Mouse (Mus musculus) layer of hippocampus, adult 18-20 months (tissue): ENCODE data around the gene Lrp1. TPM values are rescaled to one million over a fixed set of nuclear protein-coding genes. Genes with fewer than 3 reads are reported as not detected.

Experiments
- DNase-seq, 2 experiments: peaks; one replicate each; pipeline ENCODE4 v3.0.0; 2022; ENCODE audit warnings: low spot score in 2 of 2
- total RNA-seq, 2 experiments: library from RNA; stranded (reverse); gene quantifications; 2 replicates each; pipeline ENCODE4 v1.2.3; 2021

The Lrp1 gene
- total RNA-seq, 2 experiments from 2014 or later = 284 to 294 TPM

DNA sequence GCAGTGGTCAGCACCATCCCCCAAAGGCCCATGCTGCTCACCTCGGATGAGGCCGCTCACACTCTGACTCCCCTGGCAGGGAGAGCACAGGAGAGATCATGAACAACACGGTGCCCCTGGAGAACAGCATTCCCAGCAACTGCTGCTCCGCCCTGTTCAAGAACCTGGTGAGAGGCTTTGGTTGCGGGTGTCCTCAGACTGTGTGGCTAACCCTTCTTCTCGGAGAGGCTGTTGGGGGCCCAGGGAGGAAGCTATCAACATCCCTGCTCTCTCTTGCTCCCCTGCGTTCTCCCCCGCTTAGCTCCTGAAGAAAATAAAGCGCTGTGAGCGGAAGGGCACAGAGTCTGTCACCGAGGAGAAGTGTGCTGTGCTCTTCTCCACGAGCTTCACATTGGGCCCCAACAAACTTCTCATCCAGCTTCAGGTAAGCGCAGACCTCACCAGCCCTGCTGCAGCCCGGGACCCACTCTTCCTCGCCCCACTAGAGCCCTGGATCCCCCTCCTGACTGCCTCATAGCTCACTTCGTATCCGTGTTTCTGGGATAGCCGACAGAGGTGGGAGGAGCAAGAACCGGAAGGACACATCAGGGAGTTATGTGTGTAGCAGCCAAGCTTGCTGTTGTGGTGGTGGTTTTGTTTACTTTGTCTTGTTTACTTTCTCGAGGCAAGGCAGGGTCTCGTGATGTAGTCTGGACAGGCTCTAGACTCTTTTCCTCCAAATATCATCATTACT, 32.1 kb upstream of the Lrp1 start:
- no peak for DNase-seq

DNA sequence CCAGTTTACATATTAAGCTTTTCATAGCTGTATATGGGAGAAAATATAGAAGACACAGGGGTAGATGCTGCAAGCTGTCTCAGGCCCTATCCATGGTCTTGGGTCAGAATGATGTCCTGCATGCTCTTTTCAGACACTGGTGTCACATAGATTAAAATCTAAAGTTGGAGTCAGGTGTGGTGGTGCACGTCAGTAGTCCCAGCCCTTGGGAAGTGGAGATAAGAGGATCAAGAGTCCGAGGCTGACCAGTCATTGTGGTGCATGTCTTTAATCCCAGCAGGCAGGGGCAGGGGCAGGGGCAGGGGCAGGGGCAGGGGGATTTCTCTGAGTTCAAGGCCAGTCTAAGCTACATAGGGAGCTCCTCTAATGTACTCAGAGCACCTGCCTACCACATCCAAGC, 24.8 kb upstream of the Lrp1 start:
- DNase-seq = no peak

DNA sequence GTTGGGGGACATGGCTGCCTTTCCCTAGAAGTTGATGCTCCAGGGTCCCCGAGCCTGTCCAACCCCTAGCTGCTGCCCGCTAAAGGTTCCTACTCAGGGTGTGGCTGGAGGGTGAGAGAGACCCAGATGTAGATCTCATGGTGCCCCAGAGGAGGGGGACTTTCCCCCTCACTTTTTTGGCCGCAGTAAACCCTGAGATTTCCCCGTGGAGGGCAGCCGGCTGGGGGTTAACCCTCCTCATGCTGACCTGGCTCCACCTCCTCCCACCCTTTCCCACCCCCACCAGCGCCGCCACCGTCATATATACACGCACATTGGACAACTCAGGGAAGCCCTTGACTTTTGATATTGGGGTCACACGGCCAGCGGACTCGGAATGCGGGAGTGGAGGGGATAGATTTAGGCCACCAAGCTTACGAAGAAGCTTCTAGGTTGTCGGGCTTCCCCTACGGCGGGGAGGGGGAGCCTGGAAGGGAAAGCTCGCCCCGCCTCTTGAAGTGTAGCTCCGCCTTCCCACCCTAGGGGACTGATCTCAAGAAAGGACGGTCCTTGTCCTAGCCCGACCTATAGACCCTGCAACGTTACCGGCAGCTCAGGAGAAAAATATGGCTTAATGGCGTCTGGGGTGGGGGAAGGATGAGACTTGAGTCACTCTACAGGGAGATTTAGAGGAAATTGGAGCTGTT, 22.7 kb upstream of the Lrp1 start:
- no peak for DNase-seq

DNA sequence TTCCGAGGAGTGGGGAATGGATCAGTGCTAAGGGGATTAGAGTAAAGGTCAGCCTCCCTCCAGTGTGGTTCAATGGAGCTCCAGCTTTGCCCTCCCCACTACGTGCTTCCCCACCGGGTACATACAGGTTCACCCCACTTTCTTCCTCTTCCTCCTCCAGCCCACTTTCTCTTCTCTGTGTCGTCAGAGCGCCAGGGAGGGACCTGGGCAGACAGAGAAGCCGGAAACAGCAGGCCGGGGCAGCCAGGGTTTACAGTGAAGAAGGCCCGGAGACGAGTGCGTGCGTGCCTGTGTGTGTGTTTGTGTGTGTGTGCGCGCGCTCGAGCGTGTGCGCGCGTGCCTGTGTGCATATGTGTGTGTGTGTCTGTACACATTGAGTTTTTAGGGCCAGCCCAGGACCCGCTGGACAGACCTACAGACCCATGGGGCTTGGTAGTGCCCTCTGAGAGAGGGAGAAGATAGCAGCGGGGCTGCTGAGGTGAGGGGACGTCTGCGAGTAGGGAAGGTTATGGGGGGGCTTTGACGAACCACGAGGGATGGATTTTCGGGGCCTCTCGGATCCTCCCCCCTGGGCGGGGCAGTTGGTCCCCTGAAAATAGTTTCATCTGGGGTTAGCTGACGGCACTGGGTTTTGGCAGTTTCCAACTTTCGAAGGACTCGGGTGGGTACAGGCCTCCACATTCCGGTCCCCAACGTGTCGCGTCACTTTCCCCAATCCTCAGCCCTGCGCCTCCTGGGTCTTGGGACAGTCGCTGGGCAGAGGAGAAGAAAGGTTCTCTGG, 22.0 kb upstream of the Lrp1 start, which contains the start of gene Stat6:
Stat6 (plus strand) TSS at position 215 of the 781 bp plus-strand sequence.
- DNase-seq = no peak

DNA sequence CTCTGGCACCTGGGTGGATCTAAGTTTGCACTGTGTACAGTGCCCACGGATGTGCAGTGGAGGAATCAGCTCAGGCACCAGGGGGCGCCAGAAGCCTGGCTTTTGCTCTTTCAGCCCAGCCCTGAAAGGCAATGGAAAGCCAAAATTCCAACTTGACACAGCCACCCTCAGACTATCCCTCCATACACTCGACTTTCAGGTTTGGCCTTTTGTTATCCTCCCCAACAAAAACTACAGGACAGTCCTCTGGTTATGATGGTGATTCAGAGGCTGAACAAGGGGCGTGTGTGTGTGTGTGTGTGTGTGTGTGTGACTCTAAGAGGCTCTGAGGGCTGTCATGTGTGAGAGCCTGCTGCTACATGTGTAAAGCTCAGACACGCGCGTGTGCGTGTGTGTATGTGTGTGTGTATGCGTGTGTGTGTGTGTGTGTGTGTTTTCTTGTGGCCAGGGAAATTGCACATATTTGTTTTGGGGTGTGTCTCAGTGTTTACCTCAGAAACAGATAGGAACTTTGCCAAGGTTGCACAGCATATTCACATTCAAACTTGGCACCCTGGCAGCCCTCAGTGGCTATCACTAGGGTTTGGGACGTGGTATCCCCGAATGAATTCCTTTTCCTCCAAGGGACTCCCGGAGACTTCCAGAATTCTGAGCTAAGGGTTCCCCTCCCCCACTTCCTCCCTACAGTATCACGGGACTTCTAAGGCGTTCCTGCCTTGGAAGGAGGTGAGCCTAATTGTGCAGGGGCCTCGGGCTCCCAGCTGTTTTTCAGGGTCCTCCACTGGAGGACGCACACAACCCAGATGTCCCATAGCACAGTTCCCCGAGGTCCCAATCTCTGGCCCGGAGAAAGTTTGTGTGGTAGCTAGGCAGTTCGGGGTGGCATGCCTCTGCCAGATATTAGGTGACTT, 21.2 kb upstream of the Lrp1 start:
- DNase-seq = peak in 1 of 2 experiments; percentile 91

DNA sequence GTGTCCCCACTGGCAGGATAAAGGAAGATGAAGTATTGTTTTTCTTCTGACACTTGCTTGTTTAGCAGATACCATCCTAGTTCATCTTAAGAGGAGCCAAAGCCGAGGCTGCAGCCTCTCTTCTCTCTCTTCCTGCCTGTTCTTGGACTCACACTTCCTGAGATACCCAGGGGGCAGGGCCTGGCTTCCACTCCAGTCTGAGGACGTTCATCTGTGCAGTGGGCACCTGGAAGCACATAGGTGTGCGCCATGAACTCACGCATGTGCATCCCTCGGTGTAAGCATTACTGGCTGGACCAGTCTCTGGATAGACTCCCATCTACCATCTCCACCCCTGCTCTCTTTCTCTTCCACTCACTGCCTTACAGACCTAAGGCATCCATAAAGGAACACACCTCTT, 19.5 kb upstream of the Lrp1 start:
- DNase-seq = no peak

DNA sequence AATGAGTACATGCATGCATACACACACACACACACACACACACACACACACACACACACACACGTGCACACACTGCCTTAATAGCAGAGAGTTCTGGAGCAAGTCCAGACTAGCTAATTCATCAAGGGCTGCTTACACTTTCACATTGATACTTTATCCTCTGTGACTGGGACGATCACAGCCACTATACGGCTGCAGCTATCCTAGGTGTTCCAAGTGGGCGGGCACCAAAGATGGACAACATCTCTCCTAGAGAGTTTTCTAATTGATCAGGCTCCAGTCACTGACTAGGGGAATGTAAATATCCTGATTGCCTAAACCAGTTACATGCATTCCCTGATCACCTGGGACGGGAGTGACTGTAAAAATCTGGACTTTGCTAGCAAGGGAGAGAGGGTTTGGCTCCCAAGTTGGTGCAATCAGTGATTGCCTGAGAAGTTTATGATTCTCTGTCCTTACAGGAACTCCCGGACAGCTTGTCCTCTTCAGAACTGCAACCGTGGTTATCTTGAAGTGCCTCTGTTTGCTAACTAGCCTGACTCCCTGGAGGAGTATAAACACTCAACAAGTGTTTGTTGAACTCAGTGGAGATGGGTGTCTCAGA, 11.8 kb upstream of the Lrp1 start:
- DNase-seq = no peak

DNA sequence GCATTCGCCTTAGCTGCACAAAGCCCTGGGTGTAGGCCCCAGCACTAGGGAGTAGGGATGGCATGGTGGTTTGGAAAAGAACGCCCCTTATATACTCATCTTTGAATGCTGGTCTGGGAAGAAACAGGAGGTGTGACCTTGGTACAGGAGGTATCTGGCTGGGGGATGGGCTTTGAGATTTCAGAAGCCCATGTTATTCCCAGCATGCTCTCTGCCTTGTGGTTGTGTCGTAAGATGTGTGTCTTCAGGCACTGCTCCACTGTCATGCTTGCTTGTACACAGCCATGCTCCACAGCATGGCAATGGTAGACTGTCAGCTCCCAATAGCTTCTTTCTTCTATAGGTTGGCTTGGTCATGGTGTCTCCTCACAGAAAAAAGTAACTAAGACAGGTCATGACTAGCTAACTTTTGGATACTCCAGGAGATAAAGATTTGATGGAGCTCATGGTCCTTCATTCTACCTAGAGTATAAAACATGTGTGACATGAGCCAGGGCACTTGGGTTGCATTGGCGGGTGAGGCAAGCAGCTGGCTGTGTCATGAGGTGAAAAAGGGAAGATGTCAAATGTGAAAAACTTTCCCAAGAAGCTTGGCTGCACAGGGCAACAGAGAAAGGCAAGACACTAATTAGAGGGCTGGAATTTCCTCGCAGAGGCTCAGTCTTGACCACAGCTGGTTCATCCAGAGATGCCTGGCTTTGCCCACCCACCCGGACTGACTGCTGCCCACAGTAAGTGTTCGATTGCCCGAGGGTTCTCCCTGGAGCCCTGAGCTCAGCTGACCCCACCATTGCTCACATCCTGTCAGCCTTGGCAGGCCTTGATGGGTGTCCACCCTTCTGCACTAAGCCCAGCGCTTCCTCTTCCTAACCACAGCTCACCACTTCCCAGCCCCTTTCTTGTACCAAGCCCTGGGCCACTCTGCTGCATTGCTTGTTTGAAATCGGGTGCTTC, 10.6 kb upstream of the Lrp1 start:
- DNase-seq = no peak

DNA sequence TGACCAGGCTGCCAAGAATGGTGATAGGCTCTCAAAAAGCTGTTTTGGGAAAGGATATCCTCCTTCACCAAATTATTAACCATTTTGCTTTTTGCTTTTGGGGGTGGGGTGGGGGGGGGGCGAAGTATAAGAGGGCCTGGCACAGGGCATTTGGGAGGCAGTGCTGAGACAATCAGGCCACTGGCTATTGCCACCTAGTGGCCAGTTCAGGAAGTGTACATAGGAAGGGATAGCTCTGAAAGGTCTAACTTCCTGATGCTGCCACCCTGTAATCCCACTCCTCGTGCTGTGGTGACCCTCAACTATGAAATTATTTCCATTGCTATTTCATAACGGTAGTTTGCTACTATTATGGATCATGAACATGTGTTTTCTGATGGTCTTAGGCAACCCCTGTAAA, 5.5 kb upstream of the Lrp1 start:
- DNase-seq = no peak

DNA sequence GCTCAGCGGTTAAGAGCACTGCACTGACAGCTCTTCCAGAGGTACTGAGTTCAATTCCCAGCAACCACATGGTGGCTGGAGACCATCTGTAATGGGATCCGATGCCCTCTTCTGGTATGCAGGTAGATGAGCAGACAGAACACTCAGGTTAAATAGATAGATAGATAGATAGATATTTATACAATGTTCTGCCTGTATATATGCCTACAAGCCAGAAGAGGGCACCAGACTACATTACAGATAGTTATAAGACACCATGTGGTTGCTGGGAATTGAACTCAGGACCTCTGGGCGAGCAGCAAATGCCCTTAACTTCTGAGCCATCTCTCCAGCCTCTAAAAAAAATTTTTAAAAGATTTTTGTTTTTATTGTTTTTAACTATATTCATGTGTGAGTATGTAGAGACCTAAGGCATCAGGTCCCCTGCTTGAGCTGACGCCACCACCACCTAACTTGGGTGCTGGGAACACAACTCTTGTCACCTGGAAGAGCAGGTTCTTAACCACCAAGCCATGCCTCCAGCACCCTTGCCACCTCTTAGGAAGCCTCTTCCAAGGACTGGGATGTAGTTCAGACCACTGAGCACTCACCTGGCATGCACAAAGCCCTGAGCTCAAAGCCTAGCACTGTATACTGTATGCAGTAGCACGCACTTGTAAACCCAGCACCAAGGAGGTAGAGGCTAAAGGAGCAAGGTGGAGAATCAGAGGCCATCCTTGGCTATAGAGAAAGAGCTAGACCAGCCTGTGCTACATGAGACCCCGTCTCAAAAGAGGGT, 2.7 kb upstream of the Lrp1 start:
- DNase-seq = no peak

DNA sequence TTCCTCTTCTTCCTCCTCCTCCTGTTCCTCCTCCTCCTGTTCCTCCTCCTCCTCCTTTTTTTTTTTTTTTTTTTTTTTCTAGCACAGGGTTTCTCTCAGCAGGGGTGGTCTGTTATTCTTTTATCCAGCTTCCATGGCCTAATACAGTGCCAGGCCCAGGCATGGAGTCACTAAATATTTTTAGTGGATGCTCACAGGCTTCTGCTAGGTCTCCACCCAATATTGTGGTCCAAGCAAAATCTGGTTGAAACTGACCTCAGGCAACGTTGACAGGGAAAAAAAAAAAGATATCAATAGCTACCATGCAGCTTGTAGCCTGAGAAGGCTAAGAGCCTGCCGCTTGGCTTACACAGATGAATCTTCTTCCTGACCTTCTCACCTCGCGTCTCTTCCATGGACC, 1.7 kb upstream of the Lrp1 start:
- no peak for DNase-seq

DNA sequence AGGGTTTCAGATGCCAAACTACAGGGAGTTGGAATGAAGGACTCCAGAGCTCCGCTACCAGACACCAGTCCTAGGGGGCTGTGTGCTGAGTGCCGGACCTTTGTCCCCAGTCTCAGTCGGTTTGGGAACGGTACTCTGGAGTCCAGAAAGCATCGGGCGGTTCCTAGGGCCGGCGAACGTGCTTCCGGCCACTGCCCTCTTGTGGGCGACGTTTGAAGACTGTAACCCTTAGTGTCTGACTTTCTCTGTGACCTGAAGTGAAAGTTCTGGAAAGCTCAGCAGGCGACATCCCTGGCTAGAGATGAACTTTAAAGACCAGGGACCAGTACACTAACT, 1.1 kb upstream of the Lrp1 start:
- no peak for DNase-seq

DNA sequence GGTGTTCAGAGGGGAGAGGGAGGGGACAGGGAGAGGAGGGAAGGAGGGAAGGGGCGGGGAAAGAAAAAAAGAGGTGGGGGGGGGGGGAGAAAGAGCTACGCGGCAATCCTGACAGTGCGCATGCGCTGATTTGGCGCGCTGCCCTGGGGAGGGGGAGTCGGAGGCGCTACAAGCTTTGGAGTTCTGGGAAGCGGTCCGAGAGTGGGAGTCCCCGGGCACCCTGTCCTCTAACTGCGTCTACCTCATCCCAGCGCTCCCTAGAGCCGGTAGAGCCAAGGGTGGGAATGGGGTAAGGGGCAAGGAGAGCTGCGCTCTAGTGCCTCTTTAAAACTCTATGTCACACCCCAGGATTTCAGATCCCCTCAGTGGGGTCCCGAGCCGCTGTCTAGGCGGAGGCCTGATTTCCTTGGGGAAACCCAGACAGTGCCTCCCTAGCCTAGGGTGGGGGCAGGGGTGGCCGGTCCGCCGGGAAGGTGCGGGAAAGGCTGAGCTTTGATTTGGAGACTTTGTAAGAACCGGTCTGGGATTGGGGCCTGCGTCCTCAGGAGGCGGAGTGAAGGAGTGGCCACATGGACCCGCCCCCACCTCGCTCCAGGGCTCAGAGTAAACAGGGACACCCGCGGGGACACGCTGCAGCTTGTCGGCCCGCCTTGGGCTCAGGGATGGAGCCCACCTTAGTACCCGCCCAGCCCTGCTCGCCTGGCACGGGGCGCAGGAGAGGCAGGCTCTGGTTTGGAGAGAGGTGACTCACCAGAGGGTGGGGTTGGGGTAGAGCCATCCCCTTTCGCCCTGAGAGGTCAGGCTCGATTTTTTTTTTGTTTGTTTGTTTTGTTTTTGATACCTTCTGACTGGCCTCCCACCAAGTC, 476 bp upstream of the Lrp1 start:
- peak; percentile 83 to 89 for DNase-seq

DNA sequence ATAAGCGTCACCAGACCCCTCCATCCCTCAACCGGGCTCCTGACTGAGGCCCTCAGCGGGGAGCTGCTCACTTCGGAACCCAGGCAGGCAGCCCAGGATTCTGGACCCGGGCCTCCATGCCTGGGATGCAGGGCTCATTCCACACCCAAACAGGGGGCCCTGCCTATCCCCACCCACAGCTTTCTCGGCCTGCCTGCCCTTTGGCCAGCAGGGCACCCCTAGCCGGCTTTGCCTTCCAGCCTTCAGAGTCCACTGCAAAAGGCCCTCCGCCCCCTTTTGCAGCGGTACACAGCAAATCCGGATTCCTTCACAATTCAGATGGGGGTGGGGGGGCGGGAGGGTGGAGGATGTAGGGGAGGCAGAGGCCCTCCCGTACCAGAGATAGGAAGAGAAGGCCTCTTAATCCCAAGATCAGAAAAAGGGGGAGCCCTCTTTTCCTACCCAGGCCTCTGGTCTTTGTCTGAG, 975 bp downstream of the Lrp1 start:
- no peak for DNase-seq

DNA sequence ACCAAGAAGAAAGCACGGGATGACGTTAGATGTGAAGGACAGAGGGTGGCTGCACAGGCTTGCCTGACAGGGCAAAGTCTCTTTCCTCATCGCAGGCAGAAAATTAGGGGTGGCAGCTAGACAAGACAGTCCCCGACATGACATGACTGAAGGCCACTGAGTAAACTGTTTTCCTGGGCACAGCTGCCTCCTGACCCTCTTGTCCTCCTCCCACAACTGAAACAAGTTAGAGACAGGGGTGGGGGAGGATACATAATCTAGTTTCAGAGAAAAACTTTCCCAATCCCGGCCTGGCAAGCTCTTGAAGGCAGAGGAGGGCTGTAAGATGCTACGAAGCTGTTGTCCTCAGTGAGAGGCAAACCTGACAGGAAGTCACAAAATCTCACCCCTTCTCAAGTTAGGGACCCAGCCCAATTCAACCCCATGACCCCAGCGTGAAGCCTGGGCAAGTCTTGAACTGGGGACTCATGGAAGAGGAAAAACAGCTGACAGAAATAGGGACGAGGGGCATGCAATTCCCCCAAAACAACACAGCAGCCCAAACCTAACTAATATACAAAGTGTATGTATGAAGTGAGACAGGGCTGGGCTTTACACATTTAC, 1.7 kb downstream of the Lrp1 start:
- DNase-seq = no peak

DNA sequence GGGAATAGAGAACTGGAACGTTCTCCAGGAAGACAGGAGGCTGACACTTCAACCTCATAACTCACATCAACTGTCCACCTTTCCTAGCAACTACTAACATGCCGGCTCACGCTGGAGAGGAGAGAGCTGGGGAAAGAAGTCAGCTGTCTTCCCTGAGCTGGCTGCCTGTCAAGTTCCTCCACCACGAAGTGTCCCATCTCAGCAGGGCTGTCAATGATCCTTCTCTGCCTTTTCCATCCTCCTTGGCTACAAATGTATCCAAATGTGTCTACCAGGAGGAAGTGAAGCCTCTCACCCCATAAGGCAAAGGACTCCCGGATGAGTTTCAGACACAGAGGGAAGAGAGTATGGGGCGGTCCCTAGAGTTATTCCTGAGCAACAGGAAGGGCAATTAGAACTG, 2.8 kb downstream of the Lrp1 start:
- no peak for DNase-seq

DNA sequence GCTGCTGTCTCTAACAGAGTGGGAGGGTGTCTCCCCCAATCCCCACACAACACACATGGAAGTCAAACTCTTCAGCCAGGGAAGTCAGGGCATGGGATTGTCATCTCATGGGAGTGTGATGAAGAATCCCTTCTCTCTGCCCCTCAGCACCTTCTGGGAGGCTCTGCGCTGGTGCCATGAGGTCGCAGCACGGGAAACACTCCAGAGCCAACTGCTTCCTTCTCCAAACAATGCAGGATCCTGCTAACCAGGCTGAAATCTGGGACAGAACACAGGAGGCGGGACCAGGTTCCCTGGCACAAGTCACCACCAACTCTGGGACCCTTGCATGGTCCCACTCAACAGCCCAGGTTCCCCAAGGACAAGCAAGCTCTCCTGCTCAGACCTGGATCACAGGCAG, 3.7 kb downstream of the Lrp1 start:
- DNase-seq = no peak
